Mouse (Mus musculus): ENCODE data around the gene Hoxc12. TPM values are rescaled to one million over a fixed set of nuclear protein-coding genes. Genes with fewer than 3 reads are reported as not detected.

Hoxc12 gene
- polyA plus RNA-seq, 1 experiment from 2014 or later: not detected

GRCm38 (mm10) chr15:102976171-102976570, 39.6 kb downstream of the Hoxc12 start, which contains the start of gene Hoxc9:
Gene Hoxc9 (plus strand): TSS chr15:102976439.
- no peak within 1 kb of the TSS for H3K9ac ChIP-seq (ENCODE audit: low read length)
- H3K4me3 ChIP-seq (ENCODE audit: low read depth, low read length): peak within 1 kb of the TSS; percentile 23
- DNase-seq (ENCODE audit: low spot score): no peak
- peak within 1 kb of the TSS; percentile 36 for H3K4me2 ChIP-seq (replicated peaks; ENCODE audit: low read depth)
- no peak for TF ChIP-seq CTCF (IDR thresholded peaks at IDR 0.05; ENCODE audit: low read depth)
- no peak for TF ChIP-seq EP300 (optimal IDR thresholded peaks at IDR 0.05)
- H3K27me3 ChIP-seq (ENCODE audit: control insufficient read depth, insufficient read depth, low read length): peaks cover 50% of the 10 kb centered on the region
- 3% methylated on average over 15 of the region's 20 CpGs for WGBS
- no peaks in the 10 kb centered on the region for H3K36me3 ChIP-seq (ENCODE audit: control insufficient read depth, insufficient read depth, low read length)
- H3K9me3 ChIP-seq (ENCODE audit: control insufficient read depth, low read length): no peaks in the 10 kb centered on the region
- no peak within 1 kb of the TSS for H3K27ac ChIP-seq (replicated peaks)
- H3K4me1 ChIP-seq (replicated peaks; ENCODE audit: control insufficient read depth, insufficient read depth): no peaks in the 10 kb centered on the region
- ATAC-seq (ENCODE audit: low FRiP score, low TSS enrichment): no peak

GRCm38 (mm10) chr15:102976631-102977422, 40.3 kb downstream of the Hoxc12 start:
- peak overlapping the region; percentile 23 for H3K4me3 ChIP-seq (ENCODE audit: low read depth, low read length)
- H3K27me3 ChIP-seq (ENCODE audit: control insufficient read depth, insufficient read depth, low read length): peaks cover 56% of the 10 kb centered on the region
- no peaks in the 10 kb centered on the region for H3K36me3 ChIP-seq (ENCODE audit: control insufficient read depth, insufficient read depth, low read length)
- no peaks in the 10 kb centered on the region for H3K9me3 ChIP-seq (ENCODE audit: control insufficient read depth, low read length)
- ATAC-seq (ENCODE audit: low FRiP score, low TSS enrichment) (no peak), DNase-seq (ENCODE audit: low spot score) (no peak)
- H3K9ac ChIP-seq (ENCODE audit: low read length): no peak overlapping the region
- no peak overlapping the region for H3K27ac ChIP-seq (replicated peaks)
- WGBS: 3% methylated on average over 37 of the region's 37 CpGs
- H3K4me1 ChIP-seq (replicated peaks; ENCODE audit: control insufficient read depth, insufficient read depth): no peaks in the 10 kb centered on the region
- TF ChIP-seq EP300 (optimal IDR thresholded peaks at IDR 0.05): no peak
- TF ChIP-seq CTCF (IDR thresholded peaks at IDR 0.05; ENCODE audit: low read depth): no peak
- peak overlapping the region; percentile 36 for H3K4me2 ChIP-seq (replicated peaks; ENCODE audit: low read depth)

GRCm38 (mm10) chr15:102977423-102977974, 40.9 kb downstream of the Hoxc12 start:
- H3K4me3 ChIP-seq (ENCODE audit: low read depth, low read length): peak overlapping the region; percentile 23
- TF ChIP-seq EP300 (optimal IDR thresholded peaks at IDR 0.05) (no peak), CTCF (IDR thresholded peaks at IDR 0.05; ENCODE audit: low read depth) (no peak)
- H3K9me3 ChIP-seq (ENCODE audit: control insufficient read depth, low read length): no peaks in the 10 kb centered on the region
- no peak for DNase-seq (ENCODE audit: low spot score)
- WGBS: 7% methylated on average over 16 of the region's 16 CpGs
- H3K4me2 ChIP-seq (replicated peaks; ENCODE audit: low read depth): peak overlapping the region; percentile 36
- H3K9ac ChIP-seq (ENCODE audit: low read length): no peak overlapping the region
- no peaks in the 10 kb centered on the region for H3K36me3 ChIP-seq (ENCODE audit: control insufficient read depth, insufficient read depth, low read length)
- no peaks in the 10 kb centered on the region for H3K4me1 ChIP-seq (replicated peaks; ENCODE audit: control insufficient read depth, insufficient read depth)
- peaks cover 58% of the 10 kb centered on the region for H3K27me3 ChIP-seq (ENCODE audit: control insufficient read depth, insufficient read depth, low read length)
- no peak for ATAC-seq (ENCODE audit: low FRiP score, low TSS enrichment)
- H3K27ac ChIP-seq (replicated peaks): no peak overlapping the region

- Histone ChIP-seq H3K36me3 (ENCODE audit: control insufficient read depth, insufficient read depth, low read length) (no peaks in the 10 kb centered on the region), H3K4me2 (replicated peaks; ENCODE audit: low read depth) (no peak overlapping the region), H3K27me3 (ENCODE audit: control insufficient read depth, insufficient read depth, low read length) (peaks cover 52% of the 10 kb centered on the region), H3K27ac (replicated peaks) (no peak overlapping the region), H3K4me1 (replicated peaks; ENCODE audit: control insufficient read depth, insufficient read depth) (no peaks in the 10 kb centered on the region), H3K9me3 (ENCODE audit: control insufficient read depth, low read length) (no peaks in the 10 kb centered on the region), H3K9ac (ENCODE audit: low read length) (no peak overlapping the region), H3K4me3 (ENCODE audit: low read depth, low read length) (no peak overlapping the region)
- no peak for TF ChIP-seq EP300 (optimal IDR thresholded peaks at IDR 0.05)
- no peak for TF ChIP-seq CTCF (IDR thresholded peaks at IDR 0.05; ENCODE audit: low read depth)
- WGBS: 15% methylated on average over 13 of the region's 13 CpGs
- ATAC-seq (ENCODE audit: low FRiP score, low TSS enrichment): no peak
- no peak for DNase-seq (ENCODE audit: low spot score)
These were observed 42.3 kb downstream of the Hoxc12 start for GRCm38 (mm10) chr15:102978615-102979515.

- TF ChIP-seq EP300 (optimal IDR thresholded peaks at IDR 0.05) (no peak), CTCF (IDR thresholded peaks at IDR 0.05; ENCODE audit: low read depth) (no peak)
- Histone ChIP-seq H3K9ac (ENCODE audit: low read length) (no peak overlapping the region), H3K4me1 (replicated peaks; ENCODE audit: control insufficient read depth, insufficient read depth) (no peaks in the 10 kb centered on the region), H3K9me3 (ENCODE audit: control insufficient read depth, low read length) (no peaks in the 10 kb centered on the region), H3K27ac (replicated peaks) (no peak overlapping the region), H3K36me3 (ENCODE audit: control insufficient read depth, insufficient read depth, low read length) (no peaks in the 10 kb centered on the region), H3K27me3 (ENCODE audit: control insufficient read depth, insufficient read depth, low read length) (peaks cover 48% of the 10 kb centered on the region), H3K4me2 (replicated peaks; ENCODE audit: low read depth) (no peak overlapping the region), H3K4me3 (ENCODE audit: low read depth, low read length) (no peak overlapping the region)
- ATAC-seq (ENCODE audit: low FRiP score, low TSS enrichment) (no peak), DNase-seq (ENCODE audit: low spot score) (no peak)
- WGBS: 0% methylated on average over 1 of the region's 1 CpGs
These were observed 43.4 kb downstream of the Hoxc12 start for GRCm38 (mm10) chr15:102979936-102980335.

Data from stomach, postnatal 0 days (tissue).